Mouse (Mus musculus) lung, postnatal 36 days (tissue): ENCODE measurements around the gene Tcf20.

Source experiments
- DNase-seq: peaks from one replicate; pipeline ENCODE4 v3.0.0; 2022; ENCODE audit warnings: mixed read lengths

Tcf20 gene

DNA sequence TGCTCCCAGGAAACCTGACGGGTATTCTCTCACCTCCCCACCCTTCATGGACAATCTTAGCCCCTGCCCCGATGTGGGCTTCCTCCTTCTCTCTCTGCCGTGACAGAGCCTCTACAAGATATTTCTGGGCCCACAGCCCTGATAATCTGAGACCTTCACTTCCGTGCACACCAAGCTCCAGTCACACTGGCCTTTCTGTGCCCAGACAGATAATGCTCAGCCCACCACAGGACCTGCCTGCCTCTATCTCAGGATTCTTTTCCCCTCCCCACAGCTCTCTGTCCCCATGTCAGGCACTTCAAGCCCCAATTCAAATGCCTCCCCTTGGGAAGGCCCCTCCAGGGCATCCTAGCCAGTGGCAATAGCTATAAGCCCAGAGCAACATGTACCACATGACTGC lies 31.0 kb downstream of the Tcf20 start:
- no peak for DNase-seq

- no peak for DNase-seq
These were observed 31.4 kb downstream of the Tcf20 start for GRCm38 (mm10) chr15:82956310-82956709.

DNA sequence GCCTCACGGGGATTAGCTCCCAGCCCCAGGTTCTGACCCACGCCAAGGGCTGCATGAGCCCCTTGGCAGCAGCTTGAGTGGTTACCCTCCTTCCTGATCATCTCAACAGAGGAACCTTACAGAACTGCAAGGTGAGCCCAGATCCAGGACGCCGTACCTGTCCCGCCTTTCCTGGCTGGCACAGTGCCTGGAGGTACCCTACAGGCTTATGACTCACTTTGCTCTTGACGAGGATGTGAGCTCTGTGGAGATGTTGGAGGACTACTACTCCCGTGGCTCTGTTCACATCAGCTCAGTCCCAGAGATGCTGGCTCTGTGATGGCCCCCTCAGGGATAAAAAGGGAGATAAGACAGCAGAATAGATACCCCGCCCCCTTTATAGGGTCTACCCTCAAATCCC lies 32.4 kb downstream of the Tcf20 start:
- DNase-seq = peak; percentile 29

- no peak for DNase-seq
These were observed 33.6 kb downstream of the Tcf20 start for GRCm38 (mm10) chr15:82954034-82954433.

DNA sequence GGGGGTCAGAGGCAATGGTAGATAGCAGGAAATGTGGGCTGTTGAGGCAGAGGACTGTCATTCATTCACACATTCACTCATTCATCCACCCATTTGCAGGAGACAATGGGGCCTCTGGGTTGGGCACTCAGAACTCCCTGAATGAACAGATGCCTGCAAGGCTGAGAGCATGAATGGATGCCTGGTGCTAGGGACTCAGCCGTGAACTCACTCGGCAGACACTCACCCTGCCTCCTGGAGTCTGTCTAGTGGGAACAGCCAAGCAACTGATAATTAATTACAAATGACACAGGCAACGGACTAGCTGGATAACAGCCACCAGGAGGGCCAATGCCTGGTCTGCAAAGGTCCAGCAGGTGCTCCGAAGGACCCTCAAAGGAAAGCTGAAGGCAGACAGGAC lies 34.6 kb downstream of the Tcf20 start:
- no peak for DNase-seq

DNA sequence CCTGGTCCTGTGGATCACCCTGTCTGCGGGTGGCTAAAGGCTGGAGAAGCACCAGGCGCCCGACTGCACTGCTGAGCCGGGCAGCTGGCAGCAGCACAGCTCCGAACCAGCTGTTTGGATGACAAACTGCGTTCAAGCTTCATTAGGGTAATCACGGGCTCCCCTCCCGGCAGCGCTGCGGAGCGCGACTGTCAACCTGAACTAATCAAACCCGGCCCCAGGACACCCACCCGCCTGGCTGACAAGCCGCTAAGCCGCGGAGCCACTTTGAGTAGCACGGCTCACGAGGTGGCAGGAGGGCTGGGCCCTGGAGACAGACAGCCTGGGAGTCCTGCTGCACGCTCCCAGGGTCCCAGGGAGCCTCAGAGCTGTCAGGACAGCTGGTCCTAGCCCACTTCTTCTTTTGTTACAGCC lies 35.4 kb downstream of the Tcf20 start:
- no peak for DNase-seq

- DNase-seq = no peak
These were observed 37.4 kb downstream of the Tcf20 start for GRCm38 (mm10) chr15:82950246-82950645.

- no peak for DNase-seq
These were observed 40.2 kb downstream of the Tcf20 start for GRCm38 (mm10) chr15:82947431-82947830.

- no peak for DNase-seq
These were observed 43.0 kb downstream of the Tcf20 start for GRCm38 (mm10) chr15:82944479-82945195.

GRCm38 (mm10) chr15:82941733-82942132 lies 45.9 kb downstream of the Tcf20 start:
- no peak for DNase-seq

DNA sequence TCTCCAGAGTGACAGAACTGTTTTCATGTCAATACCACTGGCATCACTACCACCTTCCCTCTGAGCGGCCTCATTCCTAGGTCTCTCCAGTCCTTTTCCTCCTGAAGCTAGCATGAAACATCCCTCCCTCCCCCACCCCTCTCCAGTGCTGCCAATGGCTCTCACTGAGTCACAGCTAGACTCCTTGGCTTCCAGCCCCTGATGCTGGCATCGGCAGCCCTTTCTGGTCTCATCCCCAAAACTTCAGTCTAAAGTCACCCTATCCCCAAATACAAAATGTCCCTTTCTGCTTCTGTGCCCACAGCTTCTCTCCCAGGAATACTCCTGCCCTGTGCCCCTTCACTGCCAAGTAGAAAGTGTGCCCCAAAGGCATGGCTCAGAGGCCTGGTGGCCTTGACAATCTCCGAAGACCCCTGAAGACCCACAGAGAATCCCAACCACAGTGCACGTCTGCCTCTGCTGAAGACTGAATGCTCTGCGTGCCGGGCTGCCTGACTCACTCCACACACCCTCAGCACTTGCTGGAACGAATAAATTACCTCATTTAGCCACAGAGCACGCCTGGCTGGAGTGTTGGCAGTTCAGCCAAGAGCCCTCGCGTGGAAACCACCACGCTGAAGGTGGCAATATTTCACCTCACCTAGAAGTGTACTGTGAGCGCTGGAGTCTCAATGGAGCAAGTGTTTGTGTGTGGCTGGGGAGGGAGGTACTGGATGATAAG lies 47.0 kb downstream of the Tcf20 start:
- DNase-seq = no peak

- DNase-seq = peak; percentile 39
These were observed 49.5 kb downstream of the Tcf20 start for GRCm38 (mm10) chr15:82938155-82938569.

DNA sequence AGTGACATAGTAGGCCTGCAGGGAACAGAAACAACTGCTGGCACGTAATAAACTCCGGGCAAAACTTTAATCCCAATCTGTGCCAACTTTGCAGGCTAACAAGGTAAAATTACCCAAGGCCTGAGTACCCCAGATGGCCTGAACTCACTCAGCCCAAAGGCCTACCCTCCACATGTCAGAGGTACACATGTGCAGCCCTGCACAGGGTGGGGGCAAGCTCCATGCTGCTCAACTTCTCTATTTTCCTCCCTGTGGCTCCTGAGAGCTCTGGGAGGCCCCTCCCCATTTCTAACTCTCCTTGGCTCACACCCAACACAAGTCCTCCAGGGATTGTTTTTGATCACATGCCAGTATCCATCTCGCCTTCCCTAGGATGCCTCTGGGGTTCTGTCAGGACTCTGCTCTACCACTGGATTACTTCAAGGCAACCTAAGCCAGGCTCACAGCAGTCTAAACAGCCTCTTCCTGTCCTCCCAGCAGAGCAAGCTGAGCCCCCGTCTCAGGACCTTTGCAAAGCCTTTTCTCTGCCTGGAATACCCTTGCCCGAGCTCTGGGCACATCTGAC lies 50.2 kb downstream of the Tcf20 start:
- DNase-seq = no peak

DNA sequence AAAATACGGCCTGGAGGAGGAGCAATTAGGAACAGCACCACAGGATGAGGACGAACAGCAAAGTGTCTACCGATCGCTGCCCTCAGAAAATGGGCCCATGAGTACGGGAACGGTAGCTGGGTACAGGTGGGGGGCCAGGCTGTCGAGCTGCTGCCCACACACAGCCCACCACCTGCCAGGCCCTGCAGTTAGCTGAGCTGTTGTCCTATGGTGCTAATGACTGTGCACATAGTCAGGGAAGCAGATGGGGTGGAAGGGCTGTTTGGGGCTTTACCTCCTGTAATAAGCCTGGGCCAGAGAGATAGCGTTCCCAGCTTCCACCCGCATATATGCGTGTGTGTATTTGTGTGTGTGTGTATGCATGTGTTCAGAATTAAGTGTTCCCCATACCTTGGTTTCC lies 52.7 kb downstream of the Tcf20 start:
- DNase-seq = no peak

GRCm38 (mm10) chr15:82932936-82933650 lies 54.6 kb downstream of the Tcf20 start:
- DNase-seq = no peak

DNA sequence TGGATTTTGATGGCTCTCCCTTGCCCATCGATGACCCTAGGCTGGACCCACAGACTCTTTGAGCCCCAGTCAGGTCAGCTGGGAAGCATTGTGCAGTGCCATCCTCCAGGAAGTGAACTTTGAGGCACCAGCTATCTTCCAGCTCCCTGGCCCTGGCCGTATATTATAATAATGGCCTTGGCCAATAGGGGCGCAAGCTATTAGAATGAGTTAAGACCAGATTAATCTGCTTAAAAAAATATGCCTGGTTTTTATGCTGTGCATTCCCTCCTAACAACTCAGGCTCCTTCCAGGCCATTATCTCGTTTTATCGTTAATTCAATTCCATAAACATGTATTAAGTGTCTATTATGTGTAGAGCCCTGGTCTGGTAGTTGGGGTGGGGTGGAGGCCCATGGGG lies 56.2 kb downstream of the Tcf20 start:
- no peak for DNase-seq

DNA sequence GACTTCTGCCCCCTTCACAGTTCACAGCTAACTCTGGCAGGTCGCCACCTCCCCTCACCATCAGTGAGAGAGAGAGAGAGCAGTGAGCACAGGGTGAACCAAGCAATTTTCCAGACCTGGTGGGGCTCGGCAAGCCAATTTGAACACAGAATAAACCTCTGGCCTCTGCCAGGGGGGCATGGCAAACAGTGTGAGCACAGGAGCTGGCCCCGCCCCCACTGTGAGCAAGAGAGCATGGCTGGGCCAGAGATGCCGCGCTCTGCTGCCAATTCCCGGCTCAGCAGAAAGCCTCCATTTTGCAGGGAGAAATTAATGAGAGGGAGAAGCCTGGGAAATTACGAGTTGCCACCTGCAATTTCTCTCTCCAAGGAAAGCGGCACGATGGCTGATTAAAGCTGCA lies 58.1 kb downstream of the Tcf20 start:
- DNase-seq = no peak

DNA sequence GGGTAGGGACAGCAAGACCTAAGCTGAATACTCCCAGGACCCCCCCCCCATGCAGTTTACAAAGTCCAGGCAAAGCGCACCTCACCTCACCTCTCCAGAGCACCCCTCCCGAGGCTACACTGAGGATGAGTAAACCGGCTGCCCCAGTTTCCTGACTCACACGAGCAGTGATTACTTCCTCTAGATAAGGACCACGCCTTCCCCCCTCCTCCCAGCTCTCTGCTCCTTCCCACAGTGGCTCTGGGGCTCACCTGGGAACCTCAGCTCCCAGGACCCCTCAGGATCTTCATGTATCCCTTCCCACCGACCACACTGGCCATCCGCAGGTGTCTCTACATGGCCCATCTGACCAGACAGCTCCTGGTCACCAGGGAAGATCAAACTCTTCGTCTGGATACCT lies 58.8 kb downstream of the Tcf20 start:
- DNase-seq = no peak

GRCm38 (mm10) chr15:82928023-82928422 lies 59.6 kb downstream of the Tcf20 start:
- DNase-seq = no peak

DNA sequence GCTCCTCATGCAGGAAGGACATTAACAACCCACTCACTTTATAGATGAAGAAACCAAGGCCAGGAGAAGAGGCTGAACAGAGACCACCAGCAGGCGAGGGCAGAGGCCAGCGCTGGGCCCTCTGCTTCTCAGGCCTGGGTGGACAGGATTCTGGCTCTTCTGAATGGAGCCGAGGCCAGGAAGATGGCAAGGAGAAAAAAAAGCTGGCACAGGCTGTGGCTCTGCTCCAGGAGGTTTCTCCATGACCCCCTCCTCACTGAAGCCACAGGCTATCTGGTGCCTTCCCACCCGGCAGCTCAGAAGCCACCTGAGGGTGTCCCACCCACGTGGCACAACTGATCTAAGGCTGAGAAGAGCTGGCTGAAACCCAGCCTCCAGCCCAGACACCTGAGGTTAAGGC lies 60.6 kb downstream of the Tcf20 start:
- no peak for DNase-seq

GRCm38 (mm10) chr15:82924679-82925425 lies 62.8 kb downstream of the Tcf20 start:
- no peak for DNase-seq

GRCm38 (mm10) chr15:82923531-82923930 lies 64.1 kb downstream of the Tcf20 start:
- no peak for DNase-seq

GRCm38 (mm10) chr15:82922755-82923154 lies 64.9 kb downstream of the Tcf20 start:
- DNase-seq = no peak
